Mouse (Mus musculus): ENCODE data around the gene 6030408B16Rik. TPM values are rescaled to one million over a fixed set of nuclear protein-coding genes. Genes with fewer than 3 reads are reported as not detected.

Gene 6030408B16Rik
- polyA plus RNA-seq, 1 experiment = not detected

- Histone ChIP-seq H3K9me3 (ENCODE audit: control insufficient read depth, low read length) (no peaks in the 10 kb centered on the region), H3K4me1 (ENCODE audit: control insufficient read depth) (peaks cover 8% of the 10 kb centered on the region), H3K36me3 (ENCODE audit: control insufficient read depth) (no peaks in the 10 kb centered on the region), H3K27me3 (ENCODE audit: control insufficient read depth) (no peaks in the 10 kb centered on the region), H3K4me3 (replicated peaks) (no peak overlapping the region)
- TF ChIP-seq GATA1 (IDR thresholded peaks at IDR 0.05; ENCODE audit: low read length) (no peak), TAL1 (IDR thresholded peaks at IDR 0.05; ENCODE audit: low read length) (no peak)
These were observed 14.4 kb upstream of the 6030408B16Rik start for GRCm38 (mm10) chr15:101278589-101278988.

- Histone ChIP-seq H3K9me3 (ENCODE audit: control insufficient read depth, low read length) (no peaks in the 10 kb centered on the region), H3K4me1 (ENCODE audit: control insufficient read depth) (peaks cover 12% of the 10 kb centered on the region), H3K27me3 (ENCODE audit: control insufficient read depth) (no peaks in the 10 kb centered on the region), H3K4me3 (replicated peaks) (no peak overlapping the region), H3K36me3 (ENCODE audit: control insufficient read depth) (no peaks in the 10 kb centered on the region)
- TF ChIP-seq GATA1 (IDR thresholded peaks at IDR 0.05; ENCODE audit: low read length) (no peak), TAL1 (IDR thresholded peaks at IDR 0.05; ENCODE audit: low read length) (no peak)
These were observed 13.5 kb upstream of the 6030408B16Rik start for GRCm38 (mm10) chr15:101279430-101279999.

- TF ChIP-seq GATA1 (IDR thresholded peaks at IDR 0.05; ENCODE audit: low read length) (no peak), TAL1 (IDR thresholded peaks at IDR 0.05; ENCODE audit: low read length) (no peak)
- Histone ChIP-seq H3K27me3 (ENCODE audit: control insufficient read depth) (no peaks in the 10 kb centered on the region), H3K4me3 (replicated peaks) (no peak overlapping the region), H3K9me3 (ENCODE audit: control insufficient read depth, low read length) (no peaks in the 10 kb centered on the region), H3K36me3 (ENCODE audit: control insufficient read depth) (peaks cover 15% of the 10 kb centered on the region), H3K4me1 (ENCODE audit: control insufficient read depth) (peaks cover 38% of the 10 kb centered on the region)
These were observed 10.5 kb upstream of the 6030408B16Rik start for GRCm38 (mm10) chr15:101282471-101282870.

GRCm38 (mm10) chr15:101283183-101283910 lies 9.7 kb upstream of the 6030408B16Rik start:
- peaks cover 23% of the 10 kb centered on the region for H3K36me3 ChIP-seq (ENCODE audit: control insufficient read depth)
- H3K4me3 ChIP-seq (replicated peaks) = peak overlapping the region; percentile 70
- no peaks in the 10 kb centered on the region for H3K9me3 ChIP-seq (ENCODE audit: control insufficient read depth, low read length)
- H3K4me1 ChIP-seq (ENCODE audit: control insufficient read depth) = peaks cover 38% of the 10 kb centered on the region
- TF ChIP-seq TAL1 (IDR thresholded peaks at IDR 0.05; ENCODE audit: low read length) (no peak), GATA1 (IDR thresholded peaks at IDR 0.05; ENCODE audit: low read length) (no peak)
- H3K27me3 ChIP-seq (ENCODE audit: control insufficient read depth) = no peaks in the 10 kb centered on the region

DNA sequence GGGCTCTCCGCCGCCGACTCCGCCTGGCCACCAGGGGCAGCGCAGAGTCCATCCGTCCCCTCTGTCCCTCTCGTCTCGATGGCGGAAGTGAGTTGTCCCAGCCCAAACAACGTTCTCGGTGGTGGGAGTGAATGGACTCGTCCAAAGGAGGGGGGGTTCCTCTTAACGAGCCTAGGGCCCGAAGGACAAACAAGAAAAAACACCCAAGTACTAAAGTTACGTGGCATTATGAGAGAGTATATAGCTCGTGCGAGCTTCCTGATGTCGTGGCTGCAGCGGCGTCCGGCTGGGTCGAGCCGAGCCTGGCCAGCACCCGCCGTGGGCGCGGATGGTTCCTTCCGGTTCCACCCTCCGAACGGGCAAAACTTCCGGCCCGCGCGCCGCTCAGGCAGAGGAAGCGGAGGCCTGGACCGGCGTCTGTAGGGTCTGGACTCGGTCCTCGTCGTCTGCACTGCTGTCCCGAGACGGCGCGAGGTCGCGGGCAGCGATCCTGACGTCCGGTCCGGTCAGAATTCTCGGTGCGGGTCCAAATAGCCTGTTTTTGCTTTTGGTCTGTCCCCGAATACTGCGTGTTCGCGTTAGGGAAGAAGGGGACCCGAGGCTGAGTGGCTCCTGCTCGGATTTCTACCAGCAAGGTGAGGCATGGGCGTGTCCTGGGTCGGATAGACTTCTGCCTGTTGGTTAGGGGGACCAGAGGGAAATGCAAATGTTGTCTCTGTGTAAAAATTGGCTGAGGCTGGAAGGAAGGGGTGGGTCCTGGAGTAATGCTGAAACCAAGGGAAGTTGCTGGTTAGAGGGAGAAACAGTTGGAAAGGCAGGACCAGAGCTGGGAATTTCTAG lies 8.9 kb upstream of the 6030408B16Rik start, which contains the start of gene Atg101:
Gene Atg101, plus strand, starts transcription at position 362 of the 840 bp plus-strand sequence.
- TF ChIP-seq GATA1 (IDR thresholded peaks at IDR 0.05; ENCODE audit: low read length) (no peak), TAL1 (IDR thresholded peaks at IDR 0.05; ENCODE audit: low read length) (no peak)
- Histone ChIP-seq H3K4me1 (ENCODE audit: control insufficient read depth) (peaks cover 38% of the 10 kb centered on the region), H3K27me3 (ENCODE audit: control insufficient read depth) (no peaks in the 10 kb centered on the region), H3K9me3 (ENCODE audit: control insufficient read depth, low read length) (no peaks in the 10 kb centered on the region), H3K4me3 (replicated peaks) (peak within 1 kb of the TSS; percentile 70), H3K36me3 (ENCODE audit: control insufficient read depth) (peaks cover 31% of the 10 kb centered on the region)

DNA sequence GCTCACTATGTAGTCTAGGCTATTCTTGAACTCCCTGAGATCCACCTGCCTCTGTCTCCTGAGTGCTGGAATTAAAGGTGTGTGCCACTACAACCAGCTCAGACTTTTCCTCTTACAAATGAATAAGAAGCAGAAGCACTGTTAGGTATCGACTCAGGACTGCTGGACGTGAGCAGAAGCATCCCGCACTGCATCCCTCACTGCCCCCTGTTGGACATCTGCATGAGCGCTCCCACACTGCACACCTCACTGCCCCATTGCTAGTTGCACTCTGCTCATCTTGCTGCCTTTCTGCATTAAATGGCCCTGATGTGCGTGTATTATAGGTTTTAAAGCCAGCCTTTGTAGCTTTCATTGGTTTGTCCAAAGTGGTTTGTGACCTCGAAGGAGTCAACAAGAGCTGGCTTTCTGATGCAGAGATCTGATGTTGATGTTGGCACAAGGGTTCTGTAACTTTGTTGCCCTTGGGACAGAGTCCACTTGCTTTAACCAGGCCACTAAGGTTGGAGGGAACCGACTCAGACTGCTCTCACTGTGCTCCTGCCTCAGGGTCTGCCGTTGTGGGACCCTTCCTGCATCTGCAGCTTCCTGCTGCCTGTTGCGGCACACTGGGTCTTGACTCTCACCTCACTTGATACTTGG lies 6.8 kb upstream of the 6030408B16Rik start:
- H3K36me3 ChIP-seq (ENCODE audit: control insufficient read depth) = peaks cover 52% of the 10 kb centered on the region
- H3K4me1 ChIP-seq (ENCODE audit: control insufficient read depth) = peaks cover 38% of the 10 kb centered on the region
- no peaks in the 10 kb centered on the region for H3K9me3 ChIP-seq (ENCODE audit: control insufficient read depth, low read length)
- TF ChIP-seq GATA1 (IDR thresholded peaks at IDR 0.05; ENCODE audit: low read length) (no peak), TAL1 (IDR thresholded peaks at IDR 0.05; ENCODE audit: low read length) (no peak)
- H3K27me3 ChIP-seq (ENCODE audit: control insufficient read depth) = no peaks in the 10 kb centered on the region
- H3K4me3 ChIP-seq (replicated peaks) = no peak overlapping the region

GRCm38 (mm10) chr15:101287361-101287760 lies 5.7 kb upstream of the 6030408B16Rik start:
- Histone ChIP-seq H3K9me3 (ENCODE audit: control insufficient read depth, low read length) (no peaks in the 10 kb centered on the region), H3K36me3 (ENCODE audit: control insufficient read depth) (peaks cover 58% of the 10 kb centered on the region), H3K27me3 (ENCODE audit: control insufficient read depth) (no peaks in the 10 kb centered on the region), H3K4me1 (ENCODE audit: control insufficient read depth) (peaks cover 38% of the 10 kb centered on the region), H3K4me3 (replicated peaks) (no peak overlapping the region)
- no peak for TF ChIP-seq TAL1 (IDR thresholded peaks at IDR 0.05; ENCODE audit: low read length)
- no peak for TF ChIP-seq GATA1 (IDR thresholded peaks at IDR 0.05; ENCODE audit: low read length)

- Histone ChIP-seq H3K27me3 (ENCODE audit: control insufficient read depth) (no peaks in the 10 kb centered on the region), H3K9me3 (ENCODE audit: control insufficient read depth, low read length) (no peaks in the 10 kb centered on the region), H3K4me1 (ENCODE audit: control insufficient read depth) (peaks cover 18% of the 10 kb centered on the region), H3K4me3 (replicated peaks) (no peak overlapping the region), H3K36me3 (ENCODE audit: control insufficient read depth) (peaks cover 58% of the 10 kb centered on the region)
- TF ChIP-seq TAL1 (IDR thresholded peaks at IDR 0.05; ENCODE audit: low read length) (no peak), GATA1 (IDR thresholded peaks at IDR 0.05; ENCODE audit: low read length) (no peak)
These were observed 2.7 kb upstream of the 6030408B16Rik start for GRCm38 (mm10) chr15:101290354-101290753.

Measured in erythroblast, embryonic 14.5 days (primary cell).